Mouse (Mus musculus): ENCODE results near the gene Muc16.

The Muc16 gene

GRCm38 (mm10) chr9:18674480-18675154, at the start of gene Muc16:
TSS of gene Muc16 (minus strand) at chr9:18674530.
- DNase-seq (ENCODE audit: low spot score), result no peak

GRCm38 (mm10) chr9:18722712-18723099, 48.4 kb upstream of the Muc16 start:
- no peak for DNase-seq (ENCODE audit: low spot score)

GRCm38 (mm10) chr9:18721931-18722711, 47.8 kb upstream of the Muc16 start:
- no peak for DNase-seq (ENCODE audit: low spot score)

- DNase-seq (ENCODE audit: low spot score), result no peak
These were observed 46.7 kb upstream of the Muc16 start for GRCm38 (mm10) chr9:18721011-18721410.

GRCm38 (mm10) chr9:18705628-18706027, 31.3 kb upstream of the Muc16 start:
- DNase-seq (ENCODE audit: low spot score), result no peak

GRCm38 (mm10) chr9:18598366-18598765, 76.0 kb downstream of the Muc16 start:
- no peak for DNase-seq (ENCODE audit: low spot score)

GRCm38 (mm10) chr9:18508098-18508497, 166.2 kb downstream of the Muc16 start:
- DNase-seq (ENCODE audit: low spot score), result no peak

GRCm38 (mm10) chr9:18478168-18478567, 196.2 kb downstream of the Muc16 start, which contains the start of the genes Zfp558 and Mbd3l1:
TSS of gene Zfp558 (minus strand) at chr9:18478268.
TSS of gene Mbd3l1 (plus strand) at chr9:18478359.
- no peak for DNase-seq (ENCODE audit: low spot score)

GRCm38 (mm10) chr9:18473324-18474128, 200.8 kb downstream of the Muc16 start:
- no peak for DNase-seq (ENCODE audit: low spot score)

- no peak for DNase-seq (ENCODE audit: low spot score)
These were observed 206.3 kb downstream of the Muc16 start for GRCm38 (mm10) chr9:18468005-18468404.

GRCm38 (mm10) chr9:18467350-18467749, 207.0 kb downstream of the Muc16 start:
- DNase-seq (ENCODE audit: low spot score), result no peak

GRCm38 (mm10) chr9:18456520-18456919, 217.8 kb downstream of the Muc16 start:
- DNase-seq (ENCODE audit: low spot score), result no peak
